Mouse (Mus musculus): Measurements from ENCODE around the gene Gm826.

The Gm826 gene

GRCm38 (mm10) chr2:160334111-160334661 lies at the start of gene Gm826:
Gene Gm826, minus strand, starts transcription at chr2:160334162.
- no peak for DNase-seq (ENCODE audit: low read depth, low spot score)

GRCm38 (mm10) chr2:160383418-160383817 lies 49.5 kb upstream of the Gm826 start:
- DNase-seq (ENCODE audit: low read depth, low spot score), result no peak

- DNase-seq (ENCODE audit: low read depth, low spot score), result peak; percentile 60
Measured at GRCm38 (mm10) chr2:160378271-160378670, 44.3 kb upstream of the Gm826 start.

- no peak for DNase-seq (ENCODE audit: low read depth, low spot score)
Measured at GRCm38 (mm10) chr2:160376236-160376635, 42.3 kb upstream of the Gm826 start.

- no peak for DNase-seq (ENCODE audit: low read depth, low spot score)
Measured at GRCm38 (mm10) chr2:160369653-160370420, 35.9 kb upstream of the Gm826 start.

GRCm38 (mm10) chr2:160368422-160369357 lies 34.7 kb upstream of the Gm826 start:
- no peak for DNase-seq (ENCODE audit: low read depth, low spot score)

- peak; percentile 71 for DNase-seq (ENCODE audit: low read depth, low spot score)
Measured at GRCm38 (mm10) chr2:160367448-160368208, 33.7 kb upstream of the Gm826 start.

- DNase-seq (ENCODE audit: low read depth, low spot score), result peak; percentile 66
Measured at GRCm38 (mm10) chr2:160366980-160367338, 33.0 kb upstream of the Gm826 start, which contains the start of gene Mafb. Gene Mafb, minus strand, starts transcription at chr2:160367065.

GRCm38 (mm10) chr2:160366111-160366979 lies 32.4 kb upstream of the Gm826 start:
- no peak for DNase-seq (ENCODE audit: low read depth, low spot score)

GRCm38 (mm10) chr2:160365107-160365911 lies 31.3 kb upstream of the Gm826 start:
- no peak for DNase-seq (ENCODE audit: low read depth, low spot score)

- DNase-seq (ENCODE audit: low read depth, low spot score), result no peak
Measured at GRCm38 (mm10) chr2:160364666-160365065, 30.7 kb upstream of the Gm826 start.

GRCm38 (mm10) chr2:160364128-160364650 lies 30.2 kb upstream of the Gm826 start:
- DNase-seq (ENCODE audit: low read depth, low spot score), result no peak

- no peak for DNase-seq (ENCODE audit: low read depth, low spot score)
Measured at GRCm38 (mm10) chr2:160363201-160363600, 29.2 kb upstream of the Gm826 start.

GRCm38 (mm10) chr2:160361442-160362121 lies 27.6 kb upstream of the Gm826 start:
- no peak for DNase-seq (ENCODE audit: low read depth, low spot score)

GRCm38 (mm10) chr2:160360234-160360874 lies 26.4 kb upstream of the Gm826 start:
- no peak for DNase-seq (ENCODE audit: low read depth, low spot score)

GRCm38 (mm10) chr2:160358896-160359295 lies 24.9 kb upstream of the Gm826 start:
- DNase-seq (ENCODE audit: low read depth, low spot score), result no peak

GRCm38 (mm10) chr2:160357442-160357841 lies 23.5 kb upstream of the Gm826 start:
- no peak for DNase-seq (ENCODE audit: low read depth, low spot score)

- no peak for DNase-seq (ENCODE audit: low read depth, low spot score)
Measured at GRCm38 (mm10) chr2:160356132-160356531, 22.2 kb upstream of the Gm826 start.
